Mouse (Mus musculus): Measurements from ENCODE around the gene Ctnnbl1. TPM values are rescaled to one million over a fixed set of nuclear protein-coding genes. Genes with fewer than 3 reads are reported as not detected.
A peak's percentile ranks its signal among the peaks of the same experiment; 100 is the strongest.

The Ctnnbl1 gene
- polyA plus RNA-seq, 1 experiment from 2014 or later, result 60.9 TPM

DNA sequence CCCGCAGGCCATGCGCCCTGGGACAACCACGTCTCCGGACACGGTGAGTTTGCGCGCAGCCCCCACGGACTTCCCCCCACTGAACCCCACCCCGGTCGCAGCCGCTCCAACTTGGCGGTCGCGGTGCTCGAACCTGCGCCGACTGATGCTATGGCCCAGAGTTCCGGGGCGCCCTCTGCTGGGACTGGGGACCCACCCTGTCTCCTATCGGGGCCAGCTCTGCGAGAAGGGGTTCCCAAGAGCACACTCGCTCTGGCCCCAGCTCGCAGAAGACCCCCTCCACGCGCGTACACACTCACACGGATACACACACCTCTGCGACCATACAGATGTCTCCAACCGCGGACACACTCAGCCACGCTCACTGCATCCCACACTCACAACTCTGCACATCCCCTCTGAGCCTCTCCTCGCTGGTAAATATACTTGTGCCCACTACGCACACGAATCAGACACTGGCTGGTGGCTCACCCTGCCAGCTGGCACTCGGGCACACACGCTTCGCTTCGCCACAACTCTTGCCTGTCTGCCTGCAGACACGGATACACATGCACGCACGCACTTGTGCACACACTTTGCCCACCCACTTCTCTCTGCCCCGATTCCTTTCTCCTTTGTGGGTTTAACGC is 177.8 kb downstream of the Ctnnbl1 start:
- H3K9ac ChIP-seq, result no peak overlapping the region
- no peaks in the 10 kb centered on the region for H3K9me3 ChIP-seq (ENCODE audit: low read depth, low read length)
- no peaks in the 10 kb centered on the region for H3K36me3 ChIP-seq (ENCODE audit: insufficient read depth)
- peaks cover 33% of the 10 kb centered on the region for H3K27me3 ChIP-seq (ENCODE audit: insufficient read depth, low read length)
- 37% methylated on average over 43 of the region's 43 CpGs for WGBS
- TF ChIP-seq CTCF (IDR thresholded peaks at IDR 0.05; ENCODE audit: low read depth), result peak; percentile 12; the same call in 1 of the 2 replicates
- peak overlapping the region; percentile 23; the same call in 1 of the 2 replicates for H3K4me3 ChIP-seq (ENCODE audit: low read depth, low read length)
- no peak overlapping the region for H3K27ac ChIP-seq (ENCODE audit: low read depth)
- no peak for ATAC-seq (ENCODE audit: insufficient read depth)
- no peak for DNase-seq
- no peaks in the 10 kb centered on the region for H3K4me1 ChIP-seq (ENCODE audit: insufficient read depth)
- H3K4me2 ChIP-seq, result peak overlapping the region; percentile 52; the same call in 1 of the 2 replicates

DNA sequence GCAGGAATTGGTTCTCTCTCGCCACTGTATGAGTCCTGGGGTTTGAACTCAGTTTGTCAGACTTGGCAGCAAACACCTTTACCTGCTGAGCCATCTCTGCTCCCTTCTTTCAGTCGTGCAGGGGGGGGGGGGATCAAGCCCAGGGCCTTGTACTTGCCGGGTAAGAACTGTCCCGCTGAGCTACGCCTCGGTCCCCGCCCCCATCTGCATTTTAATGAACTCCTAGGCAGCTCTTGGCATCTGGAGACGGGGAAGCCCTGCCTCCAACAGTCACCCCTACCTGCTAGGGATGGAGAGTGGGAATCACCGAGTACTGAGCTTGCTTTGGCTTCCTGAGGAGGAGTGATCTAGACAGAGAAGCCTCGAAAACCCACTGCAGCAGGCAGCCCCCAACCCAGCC is 181.3 kb downstream of the Ctnnbl1 start:
- Histone ChIP-seq H3K4me3 (ENCODE audit: low read depth, low read length) (no peak overlapping the region), H3K27me3 (ENCODE audit: insufficient read depth, low read length) (peaks cover 40% of the 10 kb centered on the region), H3K36me3 (ENCODE audit: insufficient read depth) (no peaks in the 10 kb centered on the region), H3K27ac (ENCODE audit: low read depth) (no peak overlapping the region), H3K4me2 (no peak overlapping the region), H3K9me3 (ENCODE audit: low read depth, low read length) (no peaks in the 10 kb centered on the region), H3K4me1 (ENCODE audit: insufficient read depth) (no peaks in the 10 kb centered on the region), H3K9ac (no peak overlapping the region)
- DNase-seq (no peak), ATAC-seq (ENCODE audit: insufficient read depth) (no peak)
- no peak for TF ChIP-seq CTCF (IDR thresholded peaks at IDR 0.05; ENCODE audit: low read depth)
- 3% methylated on average over 10 of the region's 10 CpGs for WGBS

DNA sequence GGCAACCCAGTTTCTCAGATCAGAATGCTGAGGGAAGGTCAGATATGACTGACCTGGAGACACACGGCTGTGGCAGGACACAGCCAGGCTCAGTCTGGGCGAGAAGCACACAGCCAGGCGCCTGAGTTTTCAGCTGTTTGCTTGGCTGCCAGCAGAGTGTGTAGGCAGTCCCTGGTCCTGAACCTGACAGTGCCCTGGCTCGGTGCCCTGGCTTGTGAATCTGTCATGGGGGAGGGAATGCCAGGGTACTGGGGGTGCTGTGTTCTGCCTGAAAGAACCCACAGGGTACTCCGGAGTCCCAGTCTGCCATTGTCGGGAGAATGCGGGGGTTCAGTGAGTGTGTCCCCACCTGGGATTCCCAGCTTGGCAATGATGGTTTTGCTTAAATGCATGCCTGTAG is 184.3 kb downstream of the Ctnnbl1 start:
- H3K4me2 ChIP-seq, result no peak overlapping the region
- H3K9ac ChIP-seq, result no peak overlapping the region
- H3K4me3 ChIP-seq (ENCODE audit: low read depth, low read length), result no peak overlapping the region
- no peaks in the 10 kb centered on the region for H3K9me3 ChIP-seq (ENCODE audit: low read depth, low read length)
- no peak for TF ChIP-seq CTCF (IDR thresholded peaks at IDR 0.05; ENCODE audit: low read depth)
- ATAC-seq (ENCODE audit: insufficient read depth) (no peak), DNase-seq (no peak)
- H3K4me1 ChIP-seq (ENCODE audit: insufficient read depth), result no peaks in the 10 kb centered on the region
- H3K36me3 ChIP-seq (ENCODE audit: insufficient read depth), result no peaks in the 10 kb centered on the region
- peaks cover 10% of the 10 kb centered on the region; the same call in 1 of the 2 replicates for H3K27me3 ChIP-seq (ENCODE audit: insufficient read depth, low read length)
- WGBS, result 58% methylated on average over 7 of the region's 7 CpGs
- no peak overlapping the region for H3K27ac ChIP-seq (ENCODE audit: low read depth)

DNA sequence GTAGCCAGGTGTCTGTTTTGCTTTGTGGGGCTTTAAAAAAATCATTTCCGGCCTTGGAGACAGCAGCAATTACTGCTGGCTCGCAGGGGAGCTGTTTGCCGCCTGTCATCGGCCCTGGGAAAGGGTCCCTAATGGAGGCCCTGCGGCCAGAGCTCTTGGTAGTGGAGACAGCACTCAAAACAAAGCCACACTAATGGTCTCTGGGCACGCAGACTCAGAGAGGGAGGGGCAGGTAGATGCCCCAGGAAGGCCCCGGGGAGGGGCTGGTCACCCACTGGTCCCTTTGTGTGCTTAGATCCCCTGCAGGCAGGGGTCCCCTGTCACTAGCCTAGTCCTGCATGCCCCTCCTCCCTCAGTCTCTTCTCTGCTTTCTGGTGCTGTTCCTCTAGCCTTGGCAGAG is 186.2 kb downstream of the Ctnnbl1 start:
- Histone ChIP-seq H3K36me3 (ENCODE audit: insufficient read depth) (no peaks in the 10 kb centered on the region), H3K4me1 (ENCODE audit: insufficient read depth) (no peaks in the 10 kb centered on the region), H3K9me3 (ENCODE audit: low read depth, low read length) (no peaks in the 10 kb centered on the region), H3K27ac (ENCODE audit: low read depth) (no peak overlapping the region), H3K4me2 (no peak overlapping the region), H3K27me3 (ENCODE audit: insufficient read depth, low read length) (peaks cover 6% of the 10 kb centered on the region; the same call in 1 of the 2 replicates), H3K4me3 (ENCODE audit: low read depth, low read length) (no peak overlapping the region), H3K9ac (no peak overlapping the region)
- TF ChIP-seq CTCF (IDR thresholded peaks at IDR 0.05; ENCODE audit: low read depth), result no peak
- WGBS, result 3% methylated on average over 7 of the region's 7 CpGs
- DNase-seq, result no peak
- ATAC-seq (ENCODE audit: insufficient read depth), result no peak

DNA sequence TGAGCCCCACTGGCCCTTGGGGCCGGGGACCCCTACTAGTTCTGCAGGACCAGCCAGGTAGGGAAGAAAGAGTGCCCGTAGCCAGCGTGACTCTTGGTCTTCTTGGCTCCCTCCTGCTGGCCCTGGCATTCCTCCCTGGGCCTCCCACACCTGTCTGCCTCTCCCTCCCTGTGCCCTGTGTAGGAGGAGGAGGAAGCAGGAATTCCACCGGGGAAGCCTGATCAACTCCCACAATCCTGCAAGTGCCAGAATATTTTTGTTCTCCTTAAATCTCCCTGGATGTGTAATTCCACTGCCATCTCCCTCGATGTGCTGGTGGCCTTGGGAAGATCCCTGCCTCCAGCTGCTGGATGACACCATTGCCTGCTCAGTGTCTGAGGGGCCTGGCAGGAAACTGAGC is 187.3 kb downstream of the Ctnnbl1 start:
- no peak for DNase-seq
- Histone ChIP-seq H3K9me3 (ENCODE audit: low read depth, low read length) (no peaks in the 10 kb centered on the region), H3K4me2 (no peak overlapping the region), H3K36me3 (ENCODE audit: insufficient read depth) (no peaks in the 10 kb centered on the region), H3K4me1 (ENCODE audit: insufficient read depth) (no peaks in the 10 kb centered on the region), H3K27me3 (ENCODE audit: insufficient read depth, low read length) (peaks cover 6% of the 10 kb centered on the region; the same call in 1 of the 2 replicates), H3K27ac (ENCODE audit: low read depth) (no peak overlapping the region), H3K9ac (no peak overlapping the region), H3K4me3 (ENCODE audit: low read depth, low read length) (no peak overlapping the region)
- TF ChIP-seq CTCF (IDR thresholded peaks at IDR 0.05; ENCODE audit: low read depth), result no peak
- WGBS, result 55% methylated on average over 5 of the region's 5 CpGs
- no peak for ATAC-seq (ENCODE audit: insufficient read depth)

DNA sequence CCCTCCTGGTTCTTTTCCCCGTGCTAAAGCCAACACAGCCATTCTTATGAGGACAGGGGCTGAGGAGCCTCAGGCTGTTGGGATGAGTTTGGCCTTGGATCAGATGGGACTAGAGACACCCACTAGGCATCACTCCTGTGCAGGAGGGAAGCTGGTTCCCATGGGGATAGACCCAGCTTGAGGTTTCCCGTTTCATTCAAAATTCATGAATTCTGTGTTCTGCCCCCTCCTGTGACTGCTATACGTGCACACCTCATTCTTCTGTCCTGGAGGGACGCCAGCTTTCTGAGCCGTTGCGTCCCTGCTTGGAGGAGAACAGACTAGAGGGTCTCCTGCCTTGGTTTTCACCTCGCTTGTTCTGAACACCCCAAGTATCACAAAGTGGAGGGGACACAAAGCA is 189.3 kb downstream of the Ctnnbl1 start:
- DNase-seq (no peak), ATAC-seq (ENCODE audit: insufficient read depth) (no peak)
- TF ChIP-seq CTCF (IDR thresholded peaks at IDR 0.05; ENCODE audit: low read depth), result no peak
- Histone ChIP-seq H3K9me3 (ENCODE audit: low read depth, low read length) (no peaks in the 10 kb centered on the region), H3K9ac (no peak overlapping the region), H3K36me3 (ENCODE audit: insufficient read depth) (no peaks in the 10 kb centered on the region), H3K27ac (ENCODE audit: low read depth) (no peak overlapping the region), H3K27me3 (ENCODE audit: insufficient read depth, low read length) (peaks cover 4% of the 10 kb centered on the region; the same call in 1 of the 2 replicates), H3K4me2 (no peak overlapping the region), H3K4me1 (ENCODE audit: insufficient read depth) (no peaks in the 10 kb centered on the region), H3K4me3 (ENCODE audit: low read depth, low read length) (no peak overlapping the region)
- 55% methylated on average over 7 of the region's 7 CpGs for WGBS

DNA sequence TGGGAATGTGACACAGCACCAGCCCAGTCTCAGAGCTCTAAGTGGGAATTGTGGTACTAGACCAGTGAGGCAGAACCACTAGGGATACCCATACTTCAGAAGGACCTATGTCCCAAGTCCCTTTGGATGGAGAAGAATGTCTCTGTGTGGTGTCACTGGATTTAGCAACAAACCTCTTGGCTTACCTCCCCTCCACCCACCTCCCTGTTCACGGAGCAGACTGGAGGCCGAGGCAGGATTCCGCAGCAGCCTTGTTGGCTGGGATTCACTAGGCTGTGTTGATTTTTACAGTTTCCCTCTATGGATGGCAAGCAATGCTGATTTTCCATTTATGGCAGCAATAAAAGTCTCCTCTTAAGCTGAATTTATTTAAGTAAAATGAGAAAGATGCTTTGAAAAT is 189.7 kb downstream of the Ctnnbl1 start:
- 70% methylated on average over 3 of the region's 3 CpGs for WGBS

More for the DNA sequence above, 189.7 kb downstream of the Ctnnbl1 start:
- Histone ChIP-seq H3K9me3 (ENCODE audit: low read depth, low read length) (no peaks in the 10 kb centered on the region), H3K27me3 (ENCODE audit: insufficient read depth, low read length) (peaks cover 4% of the 10 kb centered on the region; the same call in 1 of the 2 replicates), H3K4me2 (no peak overlapping the region), H3K27ac (ENCODE audit: low read depth) (no peak overlapping the region), H3K36me3 (ENCODE audit: insufficient read depth) (no peaks in the 10 kb centered on the region), H3K9ac (no peak overlapping the region), H3K4me1 (ENCODE audit: insufficient read depth) (no peaks in the 10 kb centered on the region), H3K4me3 (ENCODE audit: low read depth, low read length) (no peak overlapping the region)
- ATAC-seq (ENCODE audit: insufficient read depth) (no peak), DNase-seq (no peak)
- TF ChIP-seq CTCF (IDR thresholded peaks at IDR 0.05; ENCODE audit: low read depth), result no peak

All from lung, embryonic 14.5 days (tissue).